Mouse (Mus musculus) megakaryocyte, embryonic 14.5 days (primary cell): Measurements from ENCODE around the gene Zfp575. TPM values are rescaled to one million over a fixed set of nuclear protein-coding genes. Genes with fewer than 3 reads are reported as not detected.
"Not testable (repeated sequence)": the region's sequence is repeated elsewhere in the genome, so short reads cannot be mapped to it uniquely, and the experiment has no call there.

Experiments used
- H3K27me3 ChIP-seq: replicated peaks from 2 replicates; pipeline ENCODE3; 2012; ENCODE audit warnings: inconsistent platforms
- H3K36me3 ChIP-seq: replicated peaks from 2 replicates; pipeline ENCODE3; 2012; ENCODE audit warnings: low read length, inconsistent platforms, mixed read lengths
- H3K4me1 ChIP-seq: 2 replicates; pipeline ENCODE4 v1.6.1; 2012; ENCODE audit warnings: inconsistent platforms
- H3K4me3 ChIP-seq: replicated peaks from 2 replicates; pipeline ENCODE3; 2012; ENCODE audit warnings: moderate library complexity, mild to moderate bottlenecking, inconsistent platforms
- H3K9me3 ChIP-seq: 2 replicates; pipeline ENCODE4 v1.6.1; 2012; ENCODE audit warnings: inconsistent platforms
- FLI1 ChIP-seq: IDR thresholded peaks from 2 replicates; pipeline ENCODE4 v1.6.1; 2012; ENCODE audit warnings: low read length, inconsistent platforms, mixed read lengths
- GATA1 ChIP-seq: IDR thresholded peaks from 3 replicates; pipeline ENCODE4 v1.6.1; 2012; ENCODE audit warnings: mixed read lengths, low read length, inconsistent platforms, borderline replicate concordance
- polyA plus RNA-seq: library from polyadenylated mRNA; stranded (reverse); fragments of >175 nt; gene quantifications from 2 replicates; pipeline ENCODE4 v1.2.3, GENCODE M21; 2012; ENCODE audit warnings: low replicate concordance; ENCODE audit not compliant: insufficient read depth

Gene Zfp575
- 0.30 TPM in 1 of 2 replicates, not detected in the other for polyA plus RNA-seq

DNA sequence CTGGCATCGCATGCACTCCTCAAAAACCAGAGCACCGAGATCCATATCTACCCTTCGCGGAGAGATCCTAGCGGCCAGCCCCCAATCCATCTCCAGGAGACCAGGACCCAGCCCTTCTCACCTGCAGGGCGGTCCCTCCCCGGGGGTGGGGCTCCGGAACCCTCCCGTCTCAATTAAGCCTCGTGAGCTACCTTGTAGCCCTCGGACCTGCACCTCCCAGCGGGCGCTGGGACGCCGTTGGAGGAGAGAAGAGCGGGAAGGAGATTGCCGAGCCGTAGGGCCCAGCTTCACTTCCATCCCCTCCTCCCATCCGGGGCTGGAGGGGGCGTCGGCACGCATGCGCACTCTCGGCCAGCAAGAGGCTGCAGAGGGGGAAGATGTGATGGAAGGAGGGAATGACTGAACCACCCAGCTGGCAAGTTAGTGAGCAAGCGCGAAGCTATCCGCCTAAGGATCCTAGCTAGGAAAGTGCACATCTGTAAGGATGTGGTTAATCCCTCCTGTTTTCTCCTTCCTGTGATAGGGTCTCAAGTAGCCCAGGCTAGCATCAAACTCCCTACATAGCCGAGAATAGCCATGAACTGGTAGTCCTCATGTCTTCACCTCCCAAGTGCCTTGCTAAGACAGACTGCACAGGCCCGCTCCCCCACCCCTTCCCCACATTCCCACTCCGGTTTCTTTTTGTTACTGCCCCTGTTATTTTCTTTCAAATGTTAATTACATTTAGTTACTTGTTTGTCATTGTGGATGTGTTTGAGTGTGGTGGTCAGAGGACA is at the start of gene Zfp575, which contains the start of gene Ethe1:
Gene Zfp575 (minus strand): TSS at position 312 of the 776 bp plus-strand sequence.
Gene Ethe1 (plus strand): TSS at position 214 of the 776 bp plus-strand sequence.
- Histone ChIP-seq H3K27me3 (peaks cover 38% of the 10 kb centered on the region), H3K4me3 (peak within 1 kb of the TSS; percentile 59), H3K9me3 (peaks cover 23% of the 10 kb centered on the region), H3K4me1 (peaks cover 17% of the 10 kb centered on the region), H3K36me3 (no peaks in the 10 kb centered on the region)
- TF ChIP-seq FLI1: no peak
- no peak for TF ChIP-seq GATA1

DNA sequence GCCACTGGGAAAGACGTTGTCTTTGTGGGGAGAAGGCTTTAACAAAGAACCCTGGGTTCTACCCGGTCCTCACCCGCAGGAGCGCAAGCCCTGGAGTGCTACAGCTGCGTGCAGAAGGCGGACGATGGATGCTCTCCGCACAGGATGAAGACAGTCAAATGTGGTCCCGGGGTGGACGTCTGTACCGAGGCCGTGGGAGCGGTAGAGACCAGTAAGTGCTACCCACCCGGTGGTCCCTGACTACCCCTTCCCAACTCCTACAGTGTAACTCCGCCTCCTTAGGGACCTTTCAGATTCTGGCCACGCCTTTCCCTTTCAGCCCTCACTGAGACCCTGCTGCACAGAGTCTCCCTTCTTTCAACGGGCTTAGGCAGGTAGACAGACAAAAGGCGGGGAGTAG is 49.6 kb upstream of the Zfp575 start:
- H3K9me3 ChIP-seq: no peaks in the 10 kb centered on the region
- H3K36me3 ChIP-seq: no peaks in the 10 kb centered on the region
- no peak for TF ChIP-seq GATA1
- no peak for TF ChIP-seq FLI1
- peaks cover 30% of the 10 kb centered on the region for H3K4me1 ChIP-seq
- H3K27me3 ChIP-seq: peaks cover 64% of the 10 kb centered on the region
- no peak overlapping the region for H3K4me3 ChIP-seq

DNA sequence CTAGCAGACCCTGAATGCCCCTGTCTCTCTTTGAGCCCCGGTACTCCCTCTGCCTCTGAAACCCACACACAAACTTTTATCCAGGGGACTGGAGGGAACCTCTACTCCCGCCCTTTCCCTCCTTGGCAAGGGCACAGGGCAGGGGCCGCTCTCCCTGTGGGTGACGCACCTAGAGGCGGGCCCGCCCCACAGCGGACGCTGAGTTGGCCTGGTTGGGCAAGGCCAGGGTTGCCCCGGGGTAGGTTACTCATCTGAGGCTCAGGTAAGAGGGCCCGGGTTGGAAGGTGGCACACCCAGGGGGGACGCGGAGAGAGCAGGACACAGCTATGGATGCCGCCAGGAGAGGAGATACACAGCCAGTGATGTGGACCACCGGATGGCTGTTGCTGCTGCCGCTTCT is 48.8 kb upstream of the Zfp575 start, which contains the start of gene Lypd3:
Gene Lypd3 (plus strand): TSS at position 287 of the 400 bp plus-strand sequence.
- H3K36me3 ChIP-seq: no peaks in the 10 kb centered on the region
- peaks cover 61% of the 10 kb centered on the region for H3K27me3 ChIP-seq
- H3K9me3 ChIP-seq: no peaks in the 10 kb centered on the region
- H3K4me3 ChIP-seq: no peak within 1 kb of the TSS
- no peak for TF ChIP-seq FLI1
- no peak for TF ChIP-seq GATA1
- peaks cover 30% of the 10 kb centered on the region for H3K4me1 ChIP-seq

DNA sequence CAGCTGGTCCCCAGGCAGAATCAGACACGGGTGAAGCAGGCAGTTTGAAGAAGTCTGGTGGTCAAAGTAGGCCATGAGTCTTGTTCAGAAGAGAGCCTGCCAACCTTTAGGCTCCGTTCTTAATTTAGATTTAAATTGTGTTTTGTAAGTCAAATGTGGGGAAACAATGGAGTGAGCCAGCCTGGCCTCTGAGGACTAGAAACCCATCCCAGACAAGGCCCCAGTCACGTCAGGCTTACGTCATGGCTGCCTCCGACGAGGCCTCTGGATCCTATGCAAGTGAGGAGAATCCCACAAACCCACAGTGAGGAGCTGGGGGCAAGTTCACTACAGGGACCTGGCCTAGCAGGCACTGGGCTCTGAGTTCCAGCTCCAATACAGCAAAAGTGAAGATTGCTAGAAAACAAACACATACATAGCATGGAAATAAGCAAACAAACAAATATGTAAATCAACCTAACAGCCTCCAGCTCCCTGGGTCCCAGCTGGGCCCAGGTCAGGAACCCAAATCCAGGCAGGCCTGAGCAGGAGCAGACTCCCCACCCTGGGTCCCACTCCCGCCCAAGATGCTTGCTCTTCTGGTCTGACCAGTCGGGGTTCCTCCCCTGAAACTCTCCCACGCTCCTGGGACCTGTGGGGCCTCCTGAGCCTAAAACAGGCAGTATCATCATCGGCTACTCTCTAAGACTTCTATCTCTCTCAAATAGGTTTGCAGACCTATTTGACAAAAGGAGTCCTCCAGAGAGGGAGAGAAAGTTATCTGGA is 42.9 kb upstream of the Zfp575 start:
- TF ChIP-seq FLI1: no peak
- no peak for TF ChIP-seq GATA1
- Histone ChIP-seq H3K36me3 (peaks cover 21% of the 10 kb centered on the region), H3K27me3 (peaks cover 13% of the 10 kb centered on the region), H3K4me3 (no peak overlapping the region), H3K9me3 (no peaks in the 10 kb centered on the region), H3K4me1 (peaks cover 21% of the 10 kb centered on the region)

DNA sequence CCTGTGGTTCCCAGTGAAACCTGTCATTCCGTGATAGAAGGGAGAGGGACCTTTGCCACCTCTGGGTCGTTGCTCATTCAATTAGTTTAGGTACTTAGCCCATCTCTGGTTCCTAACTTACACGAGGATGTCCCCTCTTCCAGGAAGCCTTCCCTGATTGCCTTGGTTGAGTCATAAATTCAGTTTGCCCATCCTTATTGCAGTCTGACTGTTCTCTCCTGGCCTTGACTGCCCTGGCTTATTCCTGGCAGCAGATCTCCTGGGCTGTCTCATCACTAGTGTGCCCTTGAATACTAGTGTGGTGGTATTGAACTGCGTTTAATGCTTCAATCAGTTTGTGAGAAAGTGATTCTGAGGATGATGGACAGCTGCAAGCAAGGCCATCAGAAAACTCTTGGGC is 42.2 kb upstream of the Zfp575 start:
- H3K4me1 ChIP-seq: peaks cover 21% of the 10 kb centered on the region
- H3K9me3 ChIP-seq: no peaks in the 10 kb centered on the region
- no peak for TF ChIP-seq FLI1
- TF ChIP-seq GATA1: no peak
- H3K4me3 ChIP-seq: no peak overlapping the region
- peaks cover 25% of the 10 kb centered on the region for H3K36me3 ChIP-seq
- peaks cover 10% of the 10 kb centered on the region for H3K27me3 ChIP-seq

DNA sequence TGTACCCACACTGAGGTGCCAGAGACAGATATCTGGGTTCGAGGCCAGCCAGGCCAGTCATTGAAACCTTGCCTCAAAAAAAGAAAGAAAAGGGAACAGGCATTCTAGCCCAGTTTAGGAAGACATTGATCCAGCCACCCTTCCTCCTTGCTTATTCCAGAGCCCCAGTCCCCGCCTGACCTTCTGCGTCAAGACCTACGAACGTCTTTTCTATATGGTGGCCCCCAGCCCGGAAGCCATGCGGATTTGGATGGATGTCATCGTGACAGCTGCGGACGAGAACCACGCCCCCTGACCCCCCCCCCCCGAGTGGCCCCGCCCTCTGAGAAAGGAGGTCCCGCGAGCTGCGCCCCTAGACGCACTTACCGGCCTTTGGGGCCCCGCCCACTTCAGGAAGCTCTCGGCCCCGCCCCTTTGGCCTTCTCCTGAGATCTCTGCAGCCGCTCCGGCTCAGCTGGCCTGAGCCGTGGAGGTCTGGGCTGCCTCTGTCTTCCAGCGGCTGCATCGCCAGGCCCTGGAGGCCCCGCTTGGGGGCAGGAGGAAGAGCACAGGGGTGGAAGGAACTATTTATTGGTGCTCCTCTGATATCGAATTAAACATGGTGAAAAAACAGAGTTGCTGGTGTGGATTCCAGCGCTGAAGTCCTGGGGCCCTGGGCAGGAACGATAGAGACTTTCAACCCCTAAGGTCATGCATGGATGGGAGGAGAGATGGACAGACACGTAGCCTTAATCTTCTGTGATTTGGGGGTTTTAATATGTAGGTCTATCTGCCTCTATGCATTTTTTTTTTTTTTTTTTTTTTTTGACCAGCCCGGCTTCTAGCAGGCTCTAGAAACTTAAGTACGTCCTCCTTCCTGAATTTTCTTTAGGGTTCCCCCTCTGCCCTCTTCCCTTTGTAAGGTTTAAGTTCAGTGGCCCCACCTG is 41.5 kb upstream of the Zfp575 start:
- Histone ChIP-seq H3K9me3 (no peaks in the 10 kb centered on the region), H3K36me3 (peaks cover 32% of the 10 kb centered on the region), H3K27me3 (peaks cover 8% of the 10 kb centered on the region), H3K4me1 (peaks cover 15% of the 10 kb centered on the region), H3K4me3 (peak overlapping the region; percentile 79)
- no peak for TF ChIP-seq GATA1
- TF ChIP-seq FLI1: no peak

DNA sequence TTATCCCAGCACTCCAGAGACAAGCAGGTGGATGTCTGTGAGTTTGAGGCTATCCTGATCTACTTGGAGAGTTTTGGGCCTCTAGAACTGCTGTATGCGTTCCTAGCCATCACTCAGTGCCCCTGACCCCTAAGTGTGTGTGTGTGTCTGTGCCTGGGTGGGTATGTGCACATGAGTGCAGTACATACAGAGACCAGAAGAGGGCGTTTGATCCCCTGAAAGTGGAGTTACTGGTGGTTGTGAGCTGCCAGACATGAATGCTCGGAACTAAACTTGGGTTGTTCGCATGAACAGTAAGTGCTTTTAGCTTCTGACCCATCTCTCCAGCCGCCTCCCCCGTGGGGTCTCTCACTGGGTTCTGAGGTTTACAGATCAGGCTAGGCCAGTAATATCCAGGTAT is 35.5 kb upstream of the Zfp575 start:
- TF ChIP-seq FLI1: no peak
- no peak for TF ChIP-seq GATA1
- H3K36me3 ChIP-seq: peaks cover 85% of the 10 kb centered on the region

DNA sequence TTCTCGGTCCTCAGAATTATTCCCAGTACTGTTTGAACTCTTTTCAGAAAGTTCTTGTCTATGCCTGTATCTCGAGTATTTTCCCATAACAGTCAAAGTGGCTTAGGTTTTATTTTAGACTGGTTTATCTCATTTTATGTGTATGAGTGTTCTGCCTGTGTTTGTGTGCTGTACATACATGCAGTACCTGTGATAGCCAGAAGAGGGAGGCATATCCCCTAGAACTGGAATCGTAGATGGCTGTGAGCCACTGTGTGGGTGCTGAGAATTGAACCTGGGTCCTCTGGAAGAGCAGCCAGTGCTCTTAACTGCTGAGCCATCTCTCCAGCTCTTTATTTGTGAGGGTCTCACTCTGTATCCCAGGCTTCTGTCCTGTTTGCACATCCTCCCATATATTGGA is 33.8 kb upstream of the Zfp575 start:
- Histone ChIP-seq H3K27me3 (no peaks in the 10 kb centered on the region), H3K4me1 (peaks cover 23% of the 10 kb centered on the region), H3K36me3 (peaks cover 89% of the 10 kb centered on the region), H3K9me3 (peaks cover 21% of the 10 kb centered on the region), H3K4me3 (no peak overlapping the region)
- TF ChIP-seq FLI1 (no peak), GATA1 (no peak)

More for the DNA sequence above, 35.5 kb upstream of the Zfp575 start:
- no peak overlapping the region for H3K4me3 ChIP-seq
- H3K4me1 ChIP-seq: peaks cover 7% of the 10 kb centered on the region
- H3K9me3 ChIP-seq: peaks cover 21% of the 10 kb centered on the region
- no peaks in the 10 kb centered on the region for H3K27me3 ChIP-seq

DNA sequence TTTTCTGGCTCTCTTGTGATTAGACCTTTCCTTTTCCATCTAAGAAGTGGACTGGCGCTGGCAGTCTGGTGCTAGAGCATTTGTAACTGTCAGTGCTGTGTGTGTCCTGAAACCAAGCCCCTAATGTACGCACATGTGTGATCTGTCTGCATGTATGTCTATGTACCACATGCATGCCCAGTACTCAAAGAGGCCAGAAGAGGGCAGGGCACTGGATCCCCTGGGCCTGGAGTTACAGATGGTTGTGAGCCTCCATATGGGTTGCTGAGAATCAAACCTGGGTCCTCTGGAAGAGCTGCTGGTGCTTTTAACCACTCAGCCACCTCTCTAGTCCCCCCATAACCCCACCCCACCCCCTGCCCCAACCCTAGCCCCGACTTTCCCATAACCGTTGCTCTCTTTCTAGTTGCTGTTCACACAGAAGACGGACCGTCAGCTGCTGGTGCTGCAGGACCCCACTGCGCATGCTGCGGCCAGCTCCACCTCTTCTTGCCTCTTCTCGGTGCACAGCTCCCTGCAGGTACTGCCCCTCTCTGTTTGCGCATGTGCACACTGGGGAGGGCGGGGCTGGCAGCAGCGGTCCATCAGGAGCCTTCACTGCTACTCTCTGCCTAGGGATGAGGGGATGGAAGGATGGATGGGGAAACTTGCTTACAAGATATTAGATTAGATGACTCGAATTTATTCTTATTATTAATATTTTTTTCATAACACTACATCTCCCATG is 32.4 kb upstream of the Zfp575 start:
- Histone ChIP-seq H3K27me3 (no peaks in the 10 kb centered on the region), H3K36me3 (peaks cover 86% of the 10 kb centered on the region), H3K4me3 (peak overlapping the region; percentile 42), H3K4me1 (peaks cover 32% of the 10 kb centered on the region), H3K9me3 (peaks cover 21% of the 10 kb centered on the region)
- TF ChIP-seq GATA1 (no peak), FLI1 (no peak)

DNA sequence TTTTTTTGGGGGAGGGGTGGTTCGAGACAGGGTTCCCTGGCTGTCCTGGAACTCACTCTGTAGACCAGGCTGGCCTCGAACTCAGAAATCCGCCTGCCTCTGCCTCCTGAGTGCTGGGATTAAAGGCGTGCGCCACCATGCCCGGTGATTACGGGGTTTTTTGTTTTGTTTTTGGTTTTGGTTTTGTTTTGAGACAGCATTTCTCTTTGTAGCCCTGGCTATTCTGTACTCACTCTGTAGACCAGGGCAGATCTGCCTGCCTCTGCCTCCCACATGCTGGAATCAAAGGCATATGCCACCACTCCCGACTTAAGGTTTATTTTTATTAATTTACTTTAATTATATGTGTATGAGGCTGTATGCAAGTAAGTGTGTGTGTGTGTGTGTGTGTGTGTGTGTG is 30.9 kb upstream of the Zfp575 start:
- H3K4me3 ChIP-seq, H3K27me3 ChIP-seq: not testable (repeated sequence)
- peaks cover 36% of the 10 kb centered on the region for H3K4me1 ChIP-seq
- peaks cover 21% of the 10 kb centered on the region for H3K9me3 ChIP-seq
- peaks cover 77% of the 10 kb centered on the region for H3K36me3 ChIP-seq
